Mouse (Mus musculus) left cerebral cortex, postnatal 36 days (tissue): Measurements from ENCODE around the gene Dmpk. TPM values are rescaled to one million over a fixed set of nuclear protein-coding genes. Genes with fewer than 3 reads are reported as not detected.
"Not testable (repeated sequence)": the region's sequence is repeated elsewhere in the genome, so short reads cannot be mapped to it uniquely, and the experiment has no call there.

Experiments
- DNase-seq, 2 experiments: peaks; one replicate each; pipeline ENCODE4 v3.0.0; 2021 to 2022; ENCODE audit warnings: low spot score in 2 of 2, mixed read lengths in 1 of 2
- intact Hi-C: fragments of 180-260 bp; cut with DNase I; formaldehyde crosslinking; loops from one replicate; pipeline ENCODE4 v1.15.1; 2025
- total RNA-seq, 2 experiments: library from RNA; stranded (reverse); gene quantifications; 2 replicates each; pipeline ENCODE4 v1.2.3; 2021

Gene Dmpk
- 10 to 100 TPM; 21.4 to 40.2 TPM for total RNA-seq

DNA sequence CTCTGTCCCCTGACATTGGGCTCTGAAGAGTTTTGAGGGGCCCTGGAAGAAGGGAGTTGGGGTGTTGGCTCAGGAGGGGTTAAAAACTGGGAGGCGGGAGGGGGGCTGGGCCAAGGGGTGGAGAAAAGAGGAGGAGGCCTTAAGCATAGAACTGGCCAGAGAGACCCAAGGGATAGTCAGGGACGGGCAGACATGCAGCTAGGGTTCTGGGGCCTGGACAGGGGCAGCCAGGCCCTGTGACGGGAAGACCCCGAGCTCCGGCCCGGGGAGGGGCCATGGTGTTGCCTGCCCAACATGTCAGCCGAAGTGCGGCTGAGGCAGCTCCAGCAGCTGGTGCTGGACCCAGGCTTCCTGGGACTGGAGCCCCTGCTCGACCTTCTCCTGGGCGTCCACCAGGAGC lies at the start of gene Dmpk:
Gene Dmpk (plus strand): TSS at position 149 of the 400 bp plus-strand sequence.
- intact Hi-C loops = no loop called here
- no peak for DNase-seq

DNA sequence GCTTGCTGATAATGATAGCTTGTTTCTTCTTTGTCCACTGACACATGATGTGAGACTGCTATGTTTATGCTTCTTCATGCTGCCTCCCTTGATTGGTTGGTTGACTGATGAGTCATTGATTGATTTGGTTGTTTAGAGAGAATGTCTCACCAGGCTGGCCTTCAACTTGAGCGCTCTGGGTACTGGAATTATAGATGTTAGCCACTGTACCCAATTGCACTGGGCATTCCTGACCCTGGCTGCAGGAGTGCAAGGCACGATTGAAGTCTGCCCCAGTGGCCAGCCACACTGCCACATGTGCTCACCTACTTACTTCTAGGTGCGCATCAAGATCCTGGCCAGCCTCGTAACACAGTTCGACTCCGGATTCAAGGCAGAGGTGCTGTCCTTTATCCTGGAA lies 39.0 kb upstream of the Dmpk start:
- no peak for DNase-seq
- intact Hi-C loops = no loop called here

DNA sequence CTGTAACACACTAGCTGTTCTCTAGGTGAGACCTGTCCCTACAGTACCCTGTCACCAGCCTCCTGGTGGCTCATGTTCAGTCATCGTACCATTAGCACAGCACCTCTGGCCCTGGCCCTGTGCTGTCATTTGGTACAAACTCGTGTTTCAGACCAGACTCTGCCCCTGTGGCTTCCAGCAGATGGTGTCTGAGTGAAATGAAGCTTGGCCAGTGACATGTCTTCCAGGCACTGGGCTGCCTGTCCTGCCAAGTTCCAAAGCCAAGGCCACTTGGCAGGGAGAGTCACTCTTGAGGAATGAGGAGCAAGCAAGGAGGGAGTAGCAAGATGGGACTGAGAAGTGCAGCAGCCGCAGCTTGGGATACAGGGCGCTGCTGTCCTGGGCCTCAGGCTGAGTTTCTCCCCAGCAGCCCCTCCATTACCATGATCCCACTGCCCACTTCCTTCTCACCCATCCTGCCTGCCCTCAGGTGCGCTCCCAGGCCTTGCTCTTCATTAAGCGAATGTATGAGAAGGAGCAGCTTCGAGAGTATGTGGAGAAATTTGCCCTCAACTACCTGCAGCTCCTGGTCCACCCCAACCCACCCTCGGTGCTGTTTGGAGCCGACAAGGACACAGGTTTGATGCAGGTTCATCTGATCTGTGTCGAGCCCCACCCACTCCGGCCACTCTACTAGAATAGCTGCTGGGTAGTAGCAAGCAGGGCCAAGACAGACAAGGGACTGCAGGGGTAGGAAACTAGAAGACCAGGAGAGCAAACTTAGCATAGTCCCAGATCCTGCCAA lies 37.2 kb upstream of the Dmpk start:
- no peak for DNase-seq
- intact Hi-C loops = no loop called here

DNA sequence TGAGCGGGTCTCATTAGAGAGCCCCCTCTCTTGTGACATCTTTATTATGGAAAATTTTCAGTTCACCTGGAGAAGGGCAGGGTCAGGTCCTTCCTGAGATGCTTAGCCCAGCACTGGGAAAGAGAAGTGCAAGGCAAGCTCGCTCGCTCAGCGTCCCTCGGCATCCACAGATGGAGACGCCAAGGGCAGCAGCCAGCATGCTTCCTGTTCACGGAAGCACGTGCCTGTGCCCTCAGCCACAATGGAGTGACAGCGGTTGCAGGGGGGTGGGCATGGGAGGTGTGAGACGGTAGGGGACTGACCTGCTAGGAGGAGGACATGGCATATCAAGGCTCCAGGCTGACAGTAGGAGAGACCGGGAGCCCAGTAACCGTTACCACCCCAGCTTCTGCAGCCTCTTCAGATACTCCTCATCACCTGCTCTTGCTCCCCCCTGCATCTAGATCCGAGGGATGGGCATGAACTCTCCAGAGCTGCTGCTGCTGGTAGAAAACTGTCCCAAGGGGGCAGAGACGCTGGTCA lies 35.6 kb upstream of the Dmpk start:
- no peak for DNase-seq
- intact Hi-C loops = no loop called here

DNA sequence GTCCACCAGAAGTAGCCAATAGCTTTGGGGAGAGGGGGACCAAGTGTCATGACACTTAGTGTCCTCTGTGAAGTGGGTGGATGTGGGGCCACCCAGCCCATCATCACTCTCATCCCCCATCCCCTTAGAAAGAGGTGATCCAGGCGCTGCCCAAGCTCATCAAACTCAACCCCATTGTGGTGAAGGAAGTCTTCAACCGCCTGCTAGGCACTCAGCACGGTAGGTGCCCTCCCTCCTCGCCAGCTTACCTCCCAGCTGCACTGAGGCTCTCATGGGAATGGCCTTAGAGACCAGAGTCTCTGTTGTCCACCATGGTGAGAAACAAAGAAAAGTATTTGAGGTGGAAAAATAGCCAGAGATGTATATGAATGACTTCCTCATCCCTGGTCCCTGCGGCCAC lies 34.4 kb upstream of the Dmpk start:
- no peak for DNase-seq
- intact Hi-C loops = no loop called here

DNA sequence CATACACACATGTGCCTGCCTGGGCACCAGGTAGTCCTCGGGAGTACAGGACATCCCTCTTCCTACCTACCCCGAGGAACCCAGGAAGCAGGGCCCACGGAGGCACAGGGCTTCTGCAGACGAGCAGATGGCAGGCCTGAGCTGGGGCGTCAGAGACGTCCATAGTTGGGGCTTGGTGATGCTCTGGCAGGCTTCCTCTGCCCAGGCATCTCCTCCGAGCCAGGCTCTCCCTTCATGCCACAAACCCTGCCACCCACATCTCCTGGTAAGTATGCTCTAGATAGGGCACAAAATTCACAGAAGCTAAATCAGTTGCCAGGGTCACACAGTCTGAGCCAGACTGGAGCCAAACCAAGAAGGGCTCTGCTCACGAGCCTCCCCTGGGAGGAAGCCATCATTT lies 33.5 kb upstream of the Dmpk start:
- DNase-seq = peak in 1 of 2 experiments; percentile 72
- intact Hi-C loops = no loop called here

DNA sequence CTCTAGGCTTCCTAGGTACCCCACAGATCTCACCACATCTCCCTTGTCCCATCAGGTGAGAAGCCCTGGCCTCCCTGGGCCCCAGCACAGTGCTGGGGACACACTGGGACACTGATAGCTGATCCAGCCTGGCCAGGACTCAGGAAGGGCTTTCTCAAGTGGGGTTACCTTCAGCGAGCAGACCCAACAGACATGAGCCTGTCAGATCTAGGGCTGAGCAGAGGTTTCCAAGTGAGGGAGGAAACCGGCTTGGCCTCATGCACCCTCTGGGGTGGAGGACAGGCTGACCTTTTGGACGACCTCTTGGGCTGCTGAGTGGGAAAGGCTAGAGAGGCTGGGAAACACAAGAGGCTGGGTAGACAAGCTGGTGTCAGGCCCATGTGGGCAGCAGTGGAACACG lies 32.5 kb upstream of the Dmpk start:
- intact Hi-C loops = no loop called here
- DNase-seq = no peak

DNA sequence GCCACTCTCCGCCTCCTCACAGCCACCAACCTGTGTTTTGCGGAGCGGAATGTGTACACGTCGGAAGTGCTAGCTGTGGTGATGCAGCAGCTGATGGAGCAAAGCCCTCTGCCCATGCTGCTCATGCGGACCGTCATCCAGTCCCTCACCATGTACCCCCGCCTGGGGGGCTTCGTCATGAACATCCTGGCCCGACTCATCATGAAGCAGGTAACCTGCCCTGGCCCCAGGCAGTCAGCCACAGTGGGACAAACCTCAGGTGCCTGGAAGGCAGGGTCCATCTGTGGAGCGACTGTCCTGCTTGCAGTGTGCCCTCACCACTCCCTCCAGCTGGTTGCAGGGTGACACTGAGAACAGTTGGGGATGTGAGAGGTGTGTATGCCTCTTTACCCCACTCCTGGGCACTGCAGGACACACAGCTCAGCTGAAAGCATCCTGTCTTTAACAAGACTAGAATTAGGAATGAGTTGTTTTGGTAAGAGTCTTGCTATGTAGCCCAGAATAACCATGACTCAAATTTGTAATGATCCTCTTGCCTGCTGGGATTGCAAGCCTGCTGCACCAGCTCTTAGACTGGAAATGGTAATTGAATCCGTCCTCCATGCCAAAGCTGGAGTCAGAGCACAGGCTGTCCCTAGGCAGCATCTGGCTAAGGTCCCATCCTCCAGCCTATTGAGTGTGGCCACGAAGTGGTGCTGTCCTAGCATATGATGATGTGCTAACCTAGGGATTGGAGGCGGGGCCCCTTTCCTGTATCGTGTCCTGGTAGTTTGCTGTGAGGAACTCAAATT lies 31.1 kb upstream of the Dmpk start:
- peak; percentile 72 to 76 for DNase-seq
- intact Hi-C loops = no loop called here

DNA sequence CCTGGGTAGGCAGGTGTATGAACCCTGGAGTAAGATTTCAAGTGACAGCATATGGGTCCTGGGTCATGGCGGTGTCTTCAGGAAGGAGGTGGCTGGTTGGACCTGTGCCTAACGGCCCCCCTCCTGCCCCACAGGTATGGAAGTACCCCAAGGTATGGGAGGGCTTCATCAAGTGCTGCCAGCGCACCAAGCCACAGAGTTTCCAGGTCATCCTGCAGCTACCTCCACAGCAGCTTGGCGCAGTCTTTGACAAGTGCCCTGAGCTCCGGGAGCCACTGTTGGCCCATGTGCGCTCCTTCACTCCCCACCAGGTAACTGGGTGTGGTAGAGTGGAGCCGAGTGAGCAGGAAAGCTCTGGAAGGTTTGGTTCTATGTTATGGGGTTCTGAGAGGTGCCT lies 30.5 kb upstream of the Dmpk start:
- no peak for DNase-seq
- intact Hi-C loops = no loop called here

DNA sequence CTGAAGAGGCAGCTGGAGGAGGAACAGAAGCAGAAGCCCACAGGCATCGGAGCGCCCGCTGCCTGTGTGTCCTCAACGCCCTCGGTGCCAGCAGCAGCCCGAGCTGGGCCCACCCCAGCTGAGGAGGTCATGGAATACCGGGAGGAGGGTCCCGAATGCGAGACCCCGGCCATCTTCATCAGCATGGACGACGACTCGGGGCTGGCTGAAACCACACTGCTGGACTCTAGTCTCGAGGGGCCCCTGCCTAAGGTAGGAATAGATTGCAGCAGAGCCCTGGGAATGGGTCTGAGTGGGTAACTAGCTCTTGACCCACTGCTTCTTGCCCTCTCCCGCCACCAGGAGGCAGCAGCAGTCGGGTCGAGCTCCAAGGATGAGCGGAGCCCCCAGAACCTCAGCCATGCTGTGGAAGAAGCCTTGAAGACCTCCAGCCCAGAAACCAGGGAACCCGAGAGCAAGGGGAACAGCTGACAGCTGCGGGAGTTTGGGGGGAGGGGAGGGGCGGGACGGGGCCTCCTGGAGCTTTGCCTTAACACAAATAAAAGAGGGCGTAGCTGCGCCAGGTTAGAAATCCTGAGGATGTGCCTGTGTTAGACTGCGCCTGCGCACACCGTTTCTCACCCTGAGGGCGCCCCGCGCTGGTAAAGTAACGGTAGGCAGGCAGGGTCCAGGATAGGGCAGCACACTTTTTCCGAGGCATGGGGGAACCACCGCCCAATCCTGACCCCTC lies 29.4 kb upstream of the Dmpk start, which contains the start of gene Rsph6a:
Gene Rsph6a (plus strand): TSS at position 644 of the 730 bp plus-strand sequence.
- DNase-seq = no peak
- intact Hi-C loops = no loop called here

DNA sequence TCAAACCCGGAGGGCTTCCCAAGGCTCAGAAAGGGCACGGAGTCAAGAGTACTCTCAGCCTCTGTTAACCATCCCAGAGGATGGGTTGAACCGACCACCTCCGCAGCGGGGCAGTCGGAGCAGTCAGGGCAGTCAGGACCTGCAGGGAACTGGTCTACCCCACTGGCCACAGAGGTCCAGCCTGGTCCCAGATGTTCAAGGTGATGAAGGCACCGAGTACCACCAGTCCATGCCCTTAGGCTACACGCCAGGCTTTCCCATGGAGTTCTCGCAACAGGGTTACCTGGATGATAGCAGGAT lies 28.9 kb upstream of the Dmpk start:
- no peak for DNase-seq
- intact Hi-C loops = no loop called here

DNA sequence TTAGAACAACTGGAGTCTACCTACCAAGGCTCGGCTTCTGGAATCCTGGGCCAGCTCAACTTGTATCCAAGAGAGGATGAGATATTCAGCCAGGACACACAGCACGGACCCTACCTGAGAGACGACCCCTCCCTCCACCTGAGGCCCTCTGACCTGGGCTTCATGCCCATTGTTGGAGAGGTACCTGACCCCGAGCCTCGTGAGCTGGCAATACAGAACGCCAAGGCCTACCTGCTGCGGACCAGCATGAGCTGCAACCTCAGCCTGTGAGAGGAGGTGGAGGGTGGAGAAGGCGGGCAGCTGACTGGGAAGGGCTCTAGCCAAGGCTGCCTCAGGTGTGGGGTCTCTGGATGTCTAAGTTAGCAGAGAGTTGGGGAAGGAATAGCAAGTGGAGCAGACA lies 28.5 kb upstream of the Dmpk start:
- intact Hi-C loops = no loop called here
- no peak for DNase-seq

DNA sequence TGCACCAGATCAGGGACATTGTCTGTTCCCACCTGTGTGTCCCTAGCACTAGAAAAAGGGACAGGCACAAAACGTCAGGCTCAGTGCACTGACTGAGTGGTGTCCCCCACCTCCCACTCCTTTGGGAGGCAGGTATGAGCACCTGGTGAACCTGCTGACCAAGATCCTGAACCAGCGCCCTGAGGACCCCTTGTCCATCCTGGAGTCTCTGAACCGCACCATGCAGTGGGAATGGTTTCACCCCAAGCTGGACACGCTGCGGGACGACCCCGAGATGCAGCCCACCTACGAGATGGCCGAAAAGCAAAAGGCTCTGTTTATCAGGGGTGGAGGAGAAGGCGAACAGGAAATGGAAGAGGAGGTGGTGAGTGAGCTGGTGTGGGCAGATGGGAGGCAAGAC lies 26.2 kb upstream of the Dmpk start:
- no peak for DNase-seq
- intact Hi-C loops = no loop called here

DNA sequence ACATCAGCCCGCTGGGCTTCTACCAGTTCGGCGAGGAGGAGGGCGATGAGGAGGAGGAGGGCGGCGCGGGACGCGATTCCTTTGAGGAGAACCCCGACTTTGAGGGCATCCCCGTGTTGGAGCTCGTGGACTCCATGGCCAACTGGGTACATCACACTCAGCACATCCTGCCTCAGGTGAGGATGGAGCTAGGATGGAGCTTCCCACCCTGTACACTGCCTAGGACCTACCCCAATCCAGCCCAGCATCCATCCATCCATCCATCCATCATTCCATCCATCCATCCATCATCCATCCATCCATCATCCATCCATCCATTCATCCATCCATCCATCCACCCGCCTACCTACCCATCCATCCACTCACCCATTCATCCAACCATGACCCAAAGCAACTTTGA lies 17.8 kb upstream of the Dmpk start:
- intact Hi-C loops = no loop called here
- no peak for DNase-seq

DNA sequence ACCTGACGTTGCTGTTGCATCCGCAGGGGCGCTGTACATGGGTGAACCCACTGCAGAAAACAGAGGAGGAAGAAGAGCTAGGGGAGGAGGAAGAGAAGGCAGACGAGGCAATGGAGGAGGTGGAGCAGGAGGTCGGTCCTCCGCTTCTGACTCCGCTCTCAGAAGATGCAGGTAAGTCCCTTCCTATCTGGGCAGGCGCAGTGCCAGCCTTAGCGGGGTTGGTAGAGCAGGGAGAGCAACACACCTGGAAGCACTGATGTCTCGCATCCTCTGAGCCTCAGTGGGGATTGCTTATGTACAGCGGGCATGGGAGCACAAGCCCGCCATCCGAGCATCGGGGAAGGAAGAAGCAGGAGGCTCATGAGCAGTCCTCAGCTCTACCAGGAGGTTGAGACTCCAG lies 16.6 kb upstream of the Dmpk start:
- intact Hi-C loops = no loop called here
- DNase-seq = no peak

DNA sequence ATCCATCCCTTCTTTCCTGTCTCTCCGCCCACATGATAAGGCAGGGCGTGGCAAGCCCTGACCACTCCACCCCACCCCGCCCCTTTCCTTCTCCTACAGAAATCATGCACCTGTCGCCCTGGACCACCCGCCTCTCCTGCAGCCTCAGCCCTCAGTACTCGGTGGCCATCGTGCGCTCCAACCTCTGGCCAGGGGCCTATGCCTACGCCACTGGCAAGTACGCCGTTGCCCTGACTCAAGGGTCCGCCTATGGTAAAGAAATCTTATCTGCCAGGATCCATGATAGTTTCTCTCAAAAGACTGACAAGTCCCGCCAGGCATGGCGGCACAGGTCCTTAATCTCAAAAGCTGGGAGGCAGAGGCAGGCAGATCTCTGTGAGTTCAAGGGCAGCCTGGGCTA lies 15.7 kb upstream of the Dmpk start:
- no peak for DNase-seq
- intact Hi-C loops = no loop called here

DNA sequence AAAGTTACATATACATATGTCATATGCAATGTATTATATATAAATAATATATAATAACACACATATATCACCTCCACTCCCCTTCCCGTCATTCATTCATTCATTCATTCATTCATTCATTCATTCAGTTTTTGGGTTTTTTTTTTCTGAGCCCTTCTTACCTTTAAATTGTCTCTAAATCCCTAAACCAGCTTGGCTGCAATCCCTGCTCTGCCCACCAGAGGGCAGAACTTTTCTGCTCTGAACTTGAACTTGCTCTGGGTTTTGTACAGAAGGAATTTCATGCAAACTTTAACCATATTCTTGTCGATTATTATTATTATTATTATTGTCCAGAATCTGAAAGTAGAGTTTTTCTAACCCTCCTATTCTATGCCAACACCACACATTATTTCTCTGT lies 14.9 kb upstream of the Dmpk start:
- intact Hi-C loops = no loop called here
- no peak for DNase-seq

DNA sequence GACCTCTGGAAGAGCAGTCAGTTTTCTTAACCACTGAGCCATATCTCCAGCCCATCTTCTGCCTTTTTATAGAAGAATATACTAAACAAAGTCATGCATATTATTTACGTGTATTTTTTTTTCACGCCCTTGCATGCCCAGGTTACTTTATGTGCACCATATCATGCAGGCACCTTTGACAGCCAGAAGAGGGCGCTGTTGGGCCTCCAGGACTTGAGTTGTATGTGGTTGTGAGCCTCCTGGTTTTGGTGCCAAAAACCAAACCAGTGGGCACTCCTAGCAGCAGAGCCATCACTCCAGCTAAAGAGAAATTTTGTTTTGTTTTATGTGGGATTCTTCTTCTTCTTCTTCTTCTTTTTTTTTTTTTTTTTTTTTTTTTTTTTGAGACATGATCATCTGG lies 14.1 kb upstream of the Dmpk start:
- DNase-seq = no peak
- intact Hi-C loops = no loop called here

DNA sequence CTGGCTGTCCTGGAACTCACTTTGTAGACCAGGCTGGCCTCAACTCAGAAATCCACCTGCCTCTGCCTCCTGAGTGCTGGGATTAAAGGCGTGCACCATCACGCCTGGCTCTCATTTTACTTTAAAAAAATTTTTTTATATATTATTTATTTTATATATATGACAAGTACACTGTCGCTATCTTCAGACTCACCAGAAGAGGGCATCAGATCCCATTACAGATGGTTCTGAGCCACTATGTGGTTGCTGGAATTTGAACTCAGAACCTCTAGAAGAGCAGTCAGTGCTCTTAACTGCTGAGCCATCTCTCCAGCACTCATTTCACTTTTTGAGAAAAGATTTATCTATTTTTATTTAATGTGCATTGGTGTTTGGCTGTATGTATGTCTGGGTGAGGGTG lies 12.6 kb upstream of the Dmpk start:
- intact Hi-C loops, DNase-seq: not testable (repeated sequence)

DNA sequence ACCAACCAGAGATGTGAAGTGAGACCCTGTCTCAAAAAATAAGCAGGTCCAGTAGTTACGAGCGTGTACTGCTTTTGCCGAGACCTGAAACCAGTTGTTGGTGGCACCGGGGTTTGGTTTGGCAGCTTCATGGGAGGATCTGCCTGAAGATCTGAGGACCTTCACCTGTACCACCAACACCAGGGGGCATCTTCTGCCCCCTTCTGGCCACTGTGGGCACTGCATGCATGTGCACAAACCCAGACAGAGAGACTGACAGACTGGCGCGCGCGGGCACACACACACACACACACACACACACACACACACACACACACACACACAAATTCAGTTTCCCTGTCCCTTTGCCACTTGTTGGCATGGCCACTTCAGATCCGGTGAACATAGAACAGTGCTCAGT lies 10.1 kb upstream of the Dmpk start:
- no peak for DNase-seq
- intact Hi-C loops = no loop called here
